Mouse (Mus musculus): Measurements from ENCODE around the gene Pde7b. TPM values are rescaled to one million over a fixed set of nuclear protein-coding genes. Genes with fewer than 3 reads are reported as not detected.

Pde7b gene
- polyA plus RNA-seq, 1 experiment = 9.5 TPM

- DNase-seq = peak; percentile 85
- TF ChIP-seq POLR2A (IDR thresholded peaks at IDR 0.05; ENCODE audit: low read depth, low read length) (no peak), CTCF (conservative IDR thresholded peaks at IDR 0.05; ENCODE audit: insufficient read depth, insufficient read length, low read depth, low read length) (no peak)
- Histone ChIP-seq H3K4me3 (ENCODE audit: insufficient read depth, low read depth, low read length) (no peak overlapping the region), H3K27ac (ENCODE audit: insufficient read depth, low read depth, low read length) (peak overlapping the region; percentile 54), H3K4me1 (ENCODE audit: control insufficient read depth, insufficient read depth, low read length) (peaks cover 8% of the 10 kb centered on the region; the same call in 1 of the 2 replicates), H3K27me3 (replicated peaks; ENCODE audit: control insufficient read depth, insufficient read depth, low read length) (no peaks in the 10 kb centered on the region), H3K36me3 (ENCODE audit: control insufficient read depth, insufficient read depth, low read length) (no peaks in the 10 kb centered on the region)
- WGBS = 40% methylated on average over 19 of the region's 19 CpGs
Observed at GRCm38 (mm10) chr10:20486461-20487253, 238.2 kb downstream of the Pde7b start.

GRCm38 (mm10) chr10:20485816-20486215 lies 239.1 kb downstream of the Pde7b start:
- H3K4me1 ChIP-seq (ENCODE audit: control insufficient read depth, insufficient read depth, low read length) = peaks cover 8% of the 10 kb centered on the region; the same call in 1 of the 2 replicates
- no peaks in the 10 kb centered on the region for H3K36me3 ChIP-seq (ENCODE audit: control insufficient read depth, insufficient read depth, low read length)
- TF ChIP-seq POLR2A (IDR thresholded peaks at IDR 0.05; ENCODE audit: low read depth, low read length) (no peak), CTCF (conservative IDR thresholded peaks at IDR 0.05; ENCODE audit: insufficient read depth, insufficient read length, low read depth, low read length) (no peak)
- no peak overlapping the region for H3K4me3 ChIP-seq (ENCODE audit: insufficient read depth, low read depth, low read length)
- H3K27ac ChIP-seq (ENCODE audit: insufficient read depth, low read depth, low read length) = peak overlapping the region; percentile 54
- no peaks in the 10 kb centered on the region for H3K27me3 ChIP-seq (replicated peaks; ENCODE audit: control insufficient read depth, insufficient read depth, low read length)
- no peak for DNase-seq
- WGBS = 85% methylated on average over 3 of the region's 3 CpGs

- peak overlapping the region; percentile 71; the same call in 1 of the 2 replicates for H3K27ac ChIP-seq (ENCODE audit: insufficient read depth, low read depth, low read length)
- WGBS = 49% methylated on average over 8 of the region's 8 CpGs
- H3K27me3 ChIP-seq (replicated peaks; ENCODE audit: control insufficient read depth, insufficient read depth, low read length) = no peaks in the 10 kb centered on the region
- H3K36me3 ChIP-seq (ENCODE audit: control insufficient read depth, insufficient read depth, low read length) = no peaks in the 10 kb centered on the region
- H3K4me1 ChIP-seq (ENCODE audit: control insufficient read depth, insufficient read depth, low read length) = no peaks in the 10 kb centered on the region; the same call in 1 of the 2 replicates
- no peak overlapping the region for H3K4me3 ChIP-seq (ENCODE audit: insufficient read depth, low read depth, low read length)
- TF ChIP-seq CTCF (conservative IDR thresholded peaks at IDR 0.05; ENCODE audit: insufficient read depth, insufficient read length, low read depth, low read length) (no peak), POLR2A (IDR thresholded peaks at IDR 0.05; ENCODE audit: low read depth, low read length) (no peak)
- peak; percentile 67 for DNase-seq
Observed at GRCm38 (mm10) chr10:20479481-20479880, 245.4 kb downstream of the Pde7b start.

GRCm38 (mm10) chr10:20478456-20478855 lies 246.4 kb downstream of the Pde7b start:
- peak; percentile 64 for DNase-seq
- H3K27ac ChIP-seq (ENCODE audit: insufficient read depth, low read depth, low read length) = peak overlapping the region; percentile 59; the same call in 1 of the 2 replicates
- no peaks in the 10 kb centered on the region; the same call in 1 of the 2 replicates for H3K4me1 ChIP-seq (ENCODE audit: control insufficient read depth, insufficient read depth, low read length)
- no peak overlapping the region for H3K4me3 ChIP-seq (ENCODE audit: insufficient read depth, low read depth, low read length)
- WGBS = 54% methylated on average over 8 of the region's 8 CpGs
- TF ChIP-seq POLR2A (IDR thresholded peaks at IDR 0.05; ENCODE audit: low read depth, low read length) = no peak
- no peak for TF ChIP-seq CTCF (conservative IDR thresholded peaks at IDR 0.05; ENCODE audit: insufficient read depth, insufficient read length, low read depth, low read length)
- no peaks in the 10 kb centered on the region for H3K36me3 ChIP-seq (ENCODE audit: control insufficient read depth, insufficient read depth, low read length)
- H3K27me3 ChIP-seq (replicated peaks; ENCODE audit: control insufficient read depth, insufficient read depth, low read length) = no peaks in the 10 kb centered on the region

GRCm38 (mm10) chr10:20474831-20475230 lies 250.0 kb downstream of the Pde7b start:
- no peaks in the 10 kb centered on the region for H3K36me3 ChIP-seq (ENCODE audit: control insufficient read depth, insufficient read depth, low read length)
- H3K27me3 ChIP-seq (replicated peaks; ENCODE audit: control insufficient read depth, insufficient read depth, low read length) = no peaks in the 10 kb centered on the region
- no peak for DNase-seq
- H3K4me1 ChIP-seq (ENCODE audit: control insufficient read depth, insufficient read depth, low read length) = no peaks in the 10 kb centered on the region; the same call in 1 of the 2 replicates
- TF ChIP-seq POLR2A (IDR thresholded peaks at IDR 0.05; ENCODE audit: low read depth, low read length) = no peak
- WGBS = 95% methylated on average over 7 of the region's 7 CpGs
- no peak overlapping the region for H3K27ac ChIP-seq (ENCODE audit: insufficient read depth, low read depth, low read length)
- no peak overlapping the region for H3K4me3 ChIP-seq (ENCODE audit: insufficient read depth, low read depth, low read length)

GRCm38 (mm10) chr10:20474036-20474435 lies 250.8 kb downstream of the Pde7b start:
- Histone ChIP-seq H3K4me3 (ENCODE audit: insufficient read depth, low read depth, low read length) (no peak overlapping the region), H3K36me3 (ENCODE audit: control insufficient read depth, insufficient read depth, low read length) (no peaks in the 10 kb centered on the region), H3K27ac (ENCODE audit: insufficient read depth, low read depth, low read length) (no peak overlapping the region), H3K4me1 (ENCODE audit: control insufficient read depth, insufficient read depth, low read length) (no peaks in the 10 kb centered on the region), H3K27me3 (replicated peaks; ENCODE audit: control insufficient read depth, insufficient read depth, low read length) (no peaks in the 10 kb centered on the region)
- no peak for TF ChIP-seq CTCF (conservative IDR thresholded peaks at IDR 0.05; ENCODE audit: insufficient read depth, insufficient read length, low read depth, low read length)
- TF ChIP-seq POLR2A (IDR thresholded peaks at IDR 0.05; ENCODE audit: low read depth, low read length) = no peak
- WGBS = 89% methylated on average over 9 of the region's 9 CpGs
- DNase-seq = no peak

GRCm38 (mm10) chr10:20473505-20473904 lies 251.4 kb downstream of the Pde7b start:
- Histone ChIP-seq H3K27ac (ENCODE audit: insufficient read depth, low read depth, low read length) (no peak overlapping the region), H3K36me3 (ENCODE audit: control insufficient read depth, insufficient read depth, low read length) (no peaks in the 10 kb centered on the region), H3K4me1 (ENCODE audit: control insufficient read depth, insufficient read depth, low read length) (no peaks in the 10 kb centered on the region), H3K4me3 (ENCODE audit: insufficient read depth, low read depth, low read length) (no peak overlapping the region), H3K27me3 (replicated peaks; ENCODE audit: control insufficient read depth, insufficient read depth, low read length) (no peaks in the 10 kb centered on the region)
- WGBS = 84% methylated on average over 5 of the region's 5 CpGs
- TF ChIP-seq CTCF (conservative IDR thresholded peaks at IDR 0.05; ENCODE audit: insufficient read depth, insufficient read length, low read depth, low read length) (no peak), POLR2A (IDR thresholded peaks at IDR 0.05; ENCODE audit: low read depth, low read length) (no peak)
- DNase-seq = no peak
